In genomic region chr10:59616522-59616921, GRCm38 (mm10) we compare ENCODE assay signal across 8 mouse cellular contexts. TPM values are rescaled to one million over a fixed set of nuclear protein-coding genes. Genes with fewer than 3 reads are reported as not detected.
A peak's percentile ranks its signal among the peaks of the same experiment; 100 is the strongest.
DNase-seq lines count a peak whose midpoint lies in the region; ATAC-seq and TF ChIP-seq lines count a peak whose summit lies in the region.

Mcu (minus strand) TSS chr10:59616692.

- H3K27ac ChIP-seq in ES-Bruce4 (ENCODE audit: insufficient read depth, low read length): 0 out of 2 replicates have a peak within 1 kb of the TSS, but pooled peaks have one; percentile 22
- H3K27ac ChIP-seq in forebrain, embryonic 14.5 days (ENCODE audit: low read depth, low read length): peak within 1 kb of the TSS; percentile 85

- no peak for TF ChIP-seq CTCF in ES-Bruce4 (IDR thresholded peaks at IDR 0.05; ENCODE audit: low read depth, low read length)
- TF ChIP-seq CTCF in lung, adult 2 months (IDR thresholded peaks at IDR 0.05; ENCODE audit: insufficient read depth, low read length): no peak

- no peaks in the 10 kb centered on the region for H3K36me3 ChIP-seq in ES-Bruce4 (ENCODE audit: control insufficient read depth, insufficient read depth, low read length, poor library complexity, severe bottlenecking)
- no peaks in the 10 kb centered on the region for H3K36me3 ChIP-seq in forebrain, embryonic 14.5 days (ENCODE audit: control insufficient read depth, insufficient read depth, low read length)

- intact Hi-C loops in heart, postnatal 25 days (cut with DNase I): loop anchor here (2.0 to 5.0 kb wide), 3 partner anchors 38 to 114 kb away; no protein-coding TSS in a partner anchor

- no peaks in the 10 kb centered on the region for H3K27me3 ChIP-seq in ES-Bruce4 (ENCODE audit: control insufficient read depth, insufficient read depth, low read length, poor library complexity, severe bottlenecking)
- no peaks in the 10 kb centered on the region for H3K27me3 ChIP-seq in forebrain, embryonic 14.5 days (replicated peaks; ENCODE audit: control insufficient read depth, insufficient read depth, low read length)

- peak within 1 kb of the TSS; percentile 73 for H3K4me2 ChIP-seq in forebrain, embryonic 14.5 days (ENCODE audit: low read length)

- no peaks in the 10 kb centered on the region for H3K4me1 ChIP-seq in ES-Bruce4 (ENCODE audit: control insufficient read depth, insufficient read depth, low read length)
- H3K4me1 ChIP-seq in forebrain, embryonic 14.5 days (ENCODE audit: control insufficient read depth, insufficient read depth, low read length): peaks cover 12% of the 10 kb centered on the region
- peaks cover 5% of the 10 kb centered on the region for H3K4me1 ChIP-seq in lung, adult 2 months (ENCODE audit: control insufficient read depth, insufficient read depth, low read length)

- no peak for TF ChIP-seq POLR2A in ES-Bruce4 (IDR thresholded peaks at IDR 0.05; ENCODE audit: insufficient read depth, low read length)
- peak; percentile 73; the same call in 1 of the 2 replicates for TF ChIP-seq POLR2A in lung, adult 2 months (IDR thresholded peaks at IDR 0.05; ENCODE audit: borderline replicate concordance, extremely low read depth, low read depth, low read length)

- peak within 1 kb of the TSS; percentile 96 for H3K4me3 ChIP-seq in ES-Bruce4 (ENCODE audit: low read depth, low read length)
- H3K4me3 ChIP-seq in forebrain, embryonic 14.5 days (ENCODE audit: low read depth, low read length): peak within 1 kb of the TSS; percentile 86
- peak within 1 kb of the TSS; percentile 86 for H3K4me3 ChIP-seq in lung, adult 2 months (replicated peaks; ENCODE audit: extremely low read depth, low read depth, low read length)

- no peak for TF ChIP-seq EP300 in ES-Bruce4 (IDR thresholded peaks at IDR 0.05; ENCODE audit: insufficient read depth, low read depth, low read length)

- WGBS in forebrain, embryonic 14.5 days: under 1% methylated on average over 36 of the region's 36 CpGs
- WGBS in lung, adult 2 months: under 1% methylated on average over 36 of the region's 36 CpGs

- DNase-seq in forebrain, embryonic 14.5 days (ENCODE audit: low spot score): peak; percentile 98
- peak; percentile 93 for DNase-seq in heart, postnatal 25 days (ENCODE audit: low spot score)
- peak; percentile 93 to 98 for DNase-seq in layer of hippocampus, adult 18-20 months (ENCODE audit: low spot score in 2 of 2)
- peak; percentile 98 for DNase-seq in lung, adult 2 months
- peak; percentile 90 to 92 for DNase-seq in thymus, adult 18-20 months

- peak within 1 kb of the TSS; percentile 95 for H3K9ac ChIP-seq in ES-Bruce4 (ENCODE audit: low read depth, poor library complexity, severe bottlenecking)
- peak within 1 kb of the TSS; percentile 91 for H3K9ac ChIP-seq in forebrain, embryonic 14.5 days (ENCODE audit: low read length)

- peak; percentile 94 for ATAC-seq in cerebellum, adult (ENCODE audit: insufficient number of reproducible peaks, low FRiP score, low TSS enrichment)
- peak; percentile 100 for ATAC-seq in forebrain, embryonic 14.5 days
- peak; percentile 96 for ATAC-seq in neutrophil, adult 5-6 weeks (ENCODE audit: extremely low read depth, insufficient number of reproducible peaks, low FRiP score, poor library complexity, severe bottlenecking)

- no peaks in the 10 kb centered on the region for H3K9me3 ChIP-seq in ES-Bruce4 (replicated peaks; ENCODE audit: control insufficient read depth, insufficient read depth, low read length, poor library complexity, severe bottlenecking)
- H3K9me3 ChIP-seq in forebrain, embryonic 14.5 days (replicated peaks; ENCODE audit: control insufficient read depth, low read length): no peaks in the 10 kb centered on the region

RNA-seq across cellular contexts. Expression of gene Mcu, which starts in this region (rescaled TPM):
- 19.7 and 26.0 TPM in 2 replicates for polyA plus RNA-seq in ES-Bruce4 (2011; ENCODE audit: insufficient read depth, insufficient read length, low read depth, missing spikeins)
- polyA plus RNA-seq in forebrain, embryonic 14.5 days (2014; fragmentation: Nextera tagmentation; extraction: Ambion mirVana): 19.5 and 23.2 TPM in 2 replicates
- 10 to 100 TPM; 21.3 to 22.6 TPM for total RNA-seq in heart, postnatal 25 days (2021)
- 10 to 100 TPM; 48.0 to 51.0 TPM for total RNA-seq in layer of hippocampus, adult 18-20 months (2021)
- 12.8 and 13.1 TPM in 2 replicates for polyA plus RNA-seq in lung, adult 2 months (2012; rRNA removed)
- total RNA-seq in neutrophil, adult 5-6 weeks (2017): 15.8 and 17.7 TPM in 2 replicates

Comparison
In these comparisons a context has a peak if more than half of its experiments do, and no peak if none do; other contexts are left out.
1. Peak in every context shown above with its lines: DNase-seq, ATAC-seq, H3K4me3 ChIP-seq and H3K27ac ChIP-seq.